Mouse (Mus musculus): Measurements from ENCODE around the gene Rps23.

DNA sequence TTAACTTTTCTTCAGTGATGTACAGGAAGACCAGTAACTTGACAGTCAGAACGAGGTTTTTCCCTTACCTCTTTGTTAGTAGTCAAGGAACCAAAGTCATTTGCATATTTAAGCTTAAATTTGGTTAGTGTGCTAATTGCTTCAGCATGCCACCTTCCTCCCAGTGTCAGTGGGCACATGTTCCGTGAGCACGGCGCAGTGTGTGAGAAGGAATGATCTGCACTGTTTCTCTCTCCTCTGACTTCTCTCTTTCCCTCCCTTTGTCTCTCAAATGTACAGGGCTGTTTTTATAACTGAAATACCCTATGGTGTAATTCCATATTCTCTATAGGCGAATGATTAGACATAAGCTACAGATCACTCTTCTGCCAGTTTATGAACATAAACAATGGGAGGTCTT is 16.8 kb downstream of the Rps23 start:
- TF ChIP-seq POLR2A (IDR thresholded peaks at IDR 0.05; ENCODE audit: control insufficient read depth, low read depth, low read length) (no peak), CTCF (IDR thresholded peaks at IDR 0.05; ENCODE audit: control insufficient read depth, insufficient read depth, insufficient replicate concordance, low read depth, low read length) (no peak)
